Mouse (Mus musculus) G1E (cell line): ENCODE data around the gene Colq. TPM values are rescaled to one million over a fixed set of nuclear protein-coding genes. Genes with fewer than 3 reads are reported as not detected.

ENCODE experiments used
- ATAC-seq: 2 replicates; pipeline ENCODE4 v1.8.0; 2016; ENCODE audit warnings: mild to moderate bottlenecking; ENCODE audit not compliant: insufficient number of reproducible peaks, poor library complexity, low FRiP score, severe bottlenecking; ENCODE audit errors: extremely low read depth
- DNase-seq: peaks from one replicate; pipeline ENCODE4 v3.0.0; 2012; ENCODE audit warnings: low spot score
- H3K27me3 ChIP-seq: 2 replicates; pipeline ENCODE4 v1.6.1; 2012; ENCODE audit warnings: mild to moderate bottlenecking, low read length, inconsistent platforms; ENCODE audit not compliant: insufficient read depth
- H3K36me3 ChIP-seq: replicated peaks from 2 replicates; pipeline ENCODE3; 2012; ENCODE audit warnings: mild to moderate bottlenecking, inconsistent platforms
- H3K4me1 ChIP-seq: 2 replicates; pipeline ENCODE4 v1.6.1; 2012; ENCODE audit warnings: low read depth, low read length, inconsistent platforms, mixed read lengths; ENCODE audit not compliant: insufficient read depth
- H3K4me3 ChIP-seq: 2 replicates; pipeline ENCODE4 v1.5.1; 2012; ENCODE audit warnings: low read depth, mild to moderate bottlenecking, inconsistent platforms, low read length, moderate library complexity, mixed read lengths
- H3K9me3 ChIP-seq: replicated peaks from 2 replicates; pipeline ENCODE4 v1.6.1; 2012; ENCODE audit warnings: inconsistent platforms
- CTCF ChIP-seq: IDR thresholded peaks from 2 replicates; pipeline ENCODE4 v1.5.1; 2012; ENCODE audit warnings: low read depth, low read length, inconsistent platforms, mixed read lengths
- GATA1 ChIP-seq: IDR thresholded peaks from 2 replicates; pipeline ENCODE4 v1.6.1; 2012; ENCODE audit warnings: borderline replicate concordance, low read length, inconsistent platforms, mixed read lengths
- GATA2 ChIP-seq: IDR thresholded peaks from 2 replicates; pipeline ENCODE4 v1.6.1; 2012; ENCODE audit warnings: low read depth, low read length, inconsistent platforms, borderline replicate concordance
- POLR2AphosphoS5 ChIP-seq: IDR thresholded peaks from 2 replicates; pipeline ENCODE4 v1.6.1; 2012; ENCODE audit warnings: low read depth, low read length, inconsistent platforms; ENCODE audit not compliant: insufficient replicate concordance
- TAL1 ChIP-seq: conservative IDR thresholded peaks from 2 replicates; pipeline ENCODE4 v1.6.1; 2012; ENCODE audit warnings: low read depth, low read length, inconsistent platforms, mixed read lengths
- polyA plus RNA-seq: library from polyadenylated mRNA; stranded (reverse); fragments of >175 nt; gene quantifications from 2 replicates; pipeline ENCODE4 v1.2.3, GENCODE M21; 2012
- total RNA-seq, 2 experiments: library from RNA; stranded (forward) in 1 of 2; stranded (reverse) in 1 of 2; fragments of 200-1000 nt in 1 of 2; fragments of >200 nt in 1 of 2; fragmentation: Nextera tagmentation in 1 of 2; gene quantifications; 2 replicates each; pipeline ENCODE4 v1.2.3; 2014 to 2017

Gene Colq
- total and polyA plus RNA-seq, 3 experiments, result 0.44 TPM; not detected in 2

GRCm38 (mm10) chr14:31532656-31533055 lies 58.5 kb downstream of the Colq start:
- TF ChIP-seq GATA2, result no peak
- TF ChIP-seq POLR2AphosphoS5, result no peak
- no peak for TF ChIP-seq GATA1
- TF ChIP-seq CTCF, result no peak
- no peak for TF ChIP-seq TAL1
- peaks cover 53% of the 10 kb centered on the region for H3K27me3 ChIP-seq
- ATAC-seq (no peak), DNase-seq (no peak)
- no peaks in the 10 kb centered on the region; the same call in none of the 2 replicates for H3K4me1 ChIP-seq
- H3K4me3 ChIP-seq, result no peak overlapping the region
- H3K9me3 ChIP-seq, result no peaks in the 10 kb centered on the region
- H3K36me3 ChIP-seq, result no peaks in the 10 kb centered on the region

GRCm38 (mm10) chr14:31531506-31532148 lies 59.5 kb downstream of the Colq start:
- H3K4me1 ChIP-seq, result no peaks in the 10 kb centered on the region; the same call in none of the 2 replicates
- TF ChIP-seq CTCF (no peak), GATA1 (no peak), TAL1 (no peak), GATA2 (no peak), POLR2AphosphoS5 (no peak)
- no peaks in the 10 kb centered on the region for H3K9me3 ChIP-seq
- DNase-seq (no peak), ATAC-seq (no peak)
- H3K27me3 ChIP-seq, result peaks cover 50% of the 10 kb centered on the region
- H3K4me3 ChIP-seq, result no peak overlapping the region
- no peaks in the 10 kb centered on the region for H3K36me3 ChIP-seq

GRCm38 (mm10) chr14:31530847-31531246 lies 60.3 kb downstream of the Colq start:
- Histone ChIP-seq H3K36me3 (no peaks in the 10 kb centered on the region), H3K4me3 (no peak overlapping the region), H3K27me3 (peaks cover 52% of the 10 kb centered on the region), H3K4me1 (no peaks in the 10 kb centered on the region; the same call in none of the 2 replicates), H3K9me3 (no peaks in the 10 kb centered on the region)
- ATAC-seq (no peak), DNase-seq (no peak)
- TF ChIP-seq GATA2 (no peak), GATA1 (no peak), TAL1 (no peak), POLR2AphosphoS5 (no peak), CTCF (no peak)

GRCm38 (mm10) chr14:31525040-31525810 lies 65.9 kb downstream of the Colq start:
- Histone ChIP-seq H3K4me1 (no peaks in the 10 kb centered on the region; the same call in none of the 2 replicates), H3K9me3 (no peaks in the 10 kb centered on the region), H3K27me3 (peaks cover 58% of the 10 kb centered on the region), H3K36me3 (no peaks in the 10 kb centered on the region), H3K4me3 (no peak overlapping the region)
- ATAC-seq, result no peak
- DNase-seq, result no peak
- TF ChIP-seq GATA2, result no peak
- no peak for TF ChIP-seq CTCF
- no peak for TF ChIP-seq GATA1
- TF ChIP-seq TAL1, result no peak
- no peak for TF ChIP-seq POLR2AphosphoS5

- Histone ChIP-seq H3K4me3 (no peak overlapping the region), H3K36me3 (no peaks in the 10 kb centered on the region), H3K27me3 (peaks cover 54% of the 10 kb centered on the region), H3K9me3 (no peaks in the 10 kb centered on the region), H3K4me1 (no peaks in the 10 kb centered on the region)
- TF ChIP-seq POLR2AphosphoS5 (no peak), GATA1 (no peak), TAL1 (no peak)
- ATAC-seq, result no peak
- DNase-seq, result no peak
These were observed 69.8 kb downstream of the Colq start for GRCm38 (mm10) chr14:31521318-31521717.

GRCm38 (mm10) chr14:31519165-31519564 lies 72.0 kb downstream of the Colq start:
- no peak for ATAC-seq
- Histone ChIP-seq H3K4me3 (no peak overlapping the region), H3K4me1 (no peaks in the 10 kb centered on the region), H3K27me3 (peaks cover 44% of the 10 kb centered on the region), H3K36me3 (no peaks in the 10 kb centered on the region), H3K9me3 (no peaks in the 10 kb centered on the region)
- no peak for DNase-seq
- TF ChIP-seq GATA1 (no peak), TAL1 (no peak), CTCF (no peak), POLR2AphosphoS5 (no peak), GATA2 (no peak)
